Mouse (Mus musculus) megakaryocyte, embryonic 14.5 days (primary cell): ENCODE data around the gene Ric8b. TPM values are rescaled to one million over a fixed set of nuclear protein-coding genes. Genes with fewer than 3 reads are reported as not detected.

Experiments used
- H3K27me3 ChIP-seq: replicated peaks from 2 replicates; pipeline ENCODE3; 2012; ENCODE audit warnings: inconsistent platforms
- H3K36me3 ChIP-seq: replicated peaks from 2 replicates; pipeline ENCODE3; 2012; ENCODE audit warnings: low read length, inconsistent platforms, mixed read lengths
- H3K4me1 ChIP-seq: 2 replicates; pipeline ENCODE4 v1.6.1; 2012; ENCODE audit warnings: inconsistent platforms
- H3K4me3 ChIP-seq: replicated peaks from 2 replicates; pipeline ENCODE3; 2012; ENCODE audit warnings: moderate library complexity, mild to moderate bottlenecking, inconsistent platforms
- H3K9me3 ChIP-seq: 2 replicates; pipeline ENCODE4 v1.6.1; 2012; ENCODE audit warnings: inconsistent platforms
- FLI1 ChIP-seq: IDR thresholded peaks from 2 replicates; pipeline ENCODE4 v1.6.1; 2012; ENCODE audit warnings: low read length, inconsistent platforms, mixed read lengths
- GATA1 ChIP-seq: IDR thresholded peaks from 3 replicates; pipeline ENCODE4 v1.6.1; 2012; ENCODE audit warnings: mixed read lengths, low read length, inconsistent platforms, borderline replicate concordance
- polyA plus RNA-seq: library from polyadenylated mRNA; stranded (reverse); fragments of >175 nt; gene quantifications from 2 replicates; pipeline ENCODE4 v1.2.3, GENCODE M21; 2012; ENCODE audit warnings: low replicate concordance; ENCODE audit not compliant: insufficient read depth

Ric8b gene
- polyA plus RNA-seq, 1 experiment, result 2.9 TPM

DNA sequence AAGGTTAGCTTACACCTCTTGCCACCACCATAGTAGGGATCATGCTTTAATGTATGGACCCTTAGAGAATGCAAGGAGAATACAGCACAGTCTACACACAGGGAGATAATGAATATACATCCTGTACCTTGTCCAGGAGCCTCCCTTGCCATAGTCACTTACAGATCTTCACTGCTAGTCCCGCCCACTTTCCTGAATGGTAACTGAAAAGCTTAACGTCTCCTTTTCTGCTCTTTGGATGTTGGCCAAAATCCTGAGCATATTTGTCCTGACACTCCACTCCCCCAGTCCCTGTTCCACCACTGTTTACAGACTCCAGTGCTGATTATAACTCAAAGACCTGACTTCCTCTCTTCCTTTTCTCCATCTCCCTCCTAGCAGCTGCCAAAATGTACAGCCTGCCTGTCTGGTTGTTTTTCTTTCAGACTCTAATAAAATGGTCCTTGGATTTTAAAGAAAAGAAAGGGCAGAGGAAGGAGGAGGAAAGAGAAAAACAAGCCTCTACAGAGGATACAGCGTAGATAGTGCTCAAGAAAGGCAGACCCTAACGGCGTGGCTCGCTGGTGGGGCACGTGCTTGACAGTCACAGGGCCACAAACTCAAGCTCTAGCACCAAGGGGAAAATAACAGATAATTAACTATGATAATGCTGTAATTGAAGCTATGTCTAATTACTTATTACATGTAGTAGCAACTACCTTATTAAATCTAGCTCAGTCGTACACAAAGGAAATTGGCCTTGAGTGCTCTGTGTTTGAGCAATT lies 59.4 kb downstream of the Ric8b start:
- Histone ChIP-seq H3K9me3 (no peaks in the 10 kb centered on the region), H3K27me3 (no peaks in the 10 kb centered on the region), H3K4me1 (peaks cover 19% of the 10 kb centered on the region), H3K36me3 (peaks cover 93% of the 10 kb centered on the region), H3K4me3 (no peak overlapping the region)
- TF ChIP-seq GATA1, result no peak
- no peak for TF ChIP-seq FLI1

- Histone ChIP-seq H3K4me1 (peaks cover 31% of the 10 kb centered on the region), H3K4me3 (no peak overlapping the region), H3K27me3 (no peaks in the 10 kb centered on the region), H3K36me3 (peaks cover 95% of the 10 kb centered on the region), H3K9me3 (no peaks in the 10 kb centered on the region)
- TF ChIP-seq FLI1, result no peak
These were observed 62.9 kb downstream of the Ric8b start for GRCm38 (mm10) chr10:84980291-84980690.

DNA sequence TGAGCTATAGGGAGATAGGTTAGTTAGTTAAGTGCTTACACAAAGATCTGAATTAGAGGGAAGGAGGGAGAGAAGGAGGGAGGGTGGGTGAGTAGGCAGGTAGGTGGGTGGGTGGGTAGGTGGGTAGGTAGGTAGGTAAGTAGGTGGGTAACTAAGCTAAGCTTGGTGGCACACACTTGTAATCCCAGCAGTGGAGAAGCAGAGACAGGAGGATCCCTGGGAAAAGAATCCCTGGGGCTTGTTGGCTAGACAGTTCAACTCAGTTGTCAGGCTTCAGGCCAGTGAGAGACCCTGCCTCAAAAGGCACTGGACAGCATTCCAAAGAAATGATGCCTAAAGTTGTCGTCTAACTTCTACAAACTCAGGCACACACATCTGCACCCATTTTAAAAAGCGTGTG lies 64.0 kb downstream of the Ric8b start:
- TF ChIP-seq FLI1 (no peak), GATA1 (no peak)
- H3K9me3 ChIP-seq, result no peaks in the 10 kb centered on the region

GRCm38 (mm10) chr10:84982675-84983074 lies 65.3 kb downstream of the Ric8b start:
- peaks cover 93% of the 10 kb centered on the region for H3K36me3 ChIP-seq
- H3K4me3 ChIP-seq, result no peak overlapping the region
- TF ChIP-seq FLI1 (no peak), GATA1 (no peak)
- H3K27me3 ChIP-seq, result no peaks in the 10 kb centered on the region
- no peaks in the 10 kb centered on the region for H3K9me3 ChIP-seq
- peaks cover 25% of the 10 kb centered on the region for H3K4me1 ChIP-seq

More for the DNA sequence above, 64.0 kb downstream of the Ric8b start:
- Histone ChIP-seq H3K4me3 (no peak overlapping the region), H3K36me3 (peaks cover 91% of the 10 kb centered on the region), H3K4me1 (peaks cover 28% of the 10 kb centered on the region), H3K27me3 (no peaks in the 10 kb centered on the region)

DNA sequence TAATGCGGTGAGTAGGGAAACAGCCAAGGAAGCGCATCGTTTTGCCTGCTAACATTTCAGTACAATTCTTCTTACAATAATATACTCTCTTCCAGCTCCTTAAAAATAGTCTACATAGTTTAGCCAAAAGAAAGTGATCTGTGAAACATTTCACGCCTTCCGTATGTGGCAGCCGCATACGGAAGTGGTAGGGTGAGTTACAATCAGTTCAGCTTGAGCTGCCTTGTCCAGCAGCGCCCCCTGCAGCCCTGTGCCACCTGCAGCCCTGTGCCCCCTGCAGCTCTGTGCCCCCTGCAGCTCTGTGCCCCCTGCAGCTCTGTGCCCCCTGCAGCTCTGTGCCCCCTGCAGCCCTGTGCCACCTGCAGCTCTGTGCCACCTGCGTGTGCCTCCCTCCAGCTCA lies 68.5 kb downstream of the Ric8b start:
- no peaks in the 10 kb centered on the region for H3K27me3 ChIP-seq
- H3K9me3 ChIP-seq, result no peaks in the 10 kb centered on the region
- peaks cover 89% of the 10 kb centered on the region for H3K36me3 ChIP-seq
- TF ChIP-seq GATA1 (no peak), FLI1 (no peak)
- H3K4me3 ChIP-seq, result no peak overlapping the region
- peaks cover 29% of the 10 kb centered on the region for H3K4me1 ChIP-seq

- no peaks in the 10 kb centered on the region for H3K27me3 ChIP-seq
- H3K4me1 ChIP-seq, result peaks cover 29% of the 10 kb centered on the region
- H3K4me3 ChIP-seq, result no peak overlapping the region
- no peaks in the 10 kb centered on the region for H3K9me3 ChIP-seq
- no peak for TF ChIP-seq GATA1
- TF ChIP-seq FLI1, result no peak
- peaks cover 91% of the 10 kb centered on the region for H3K36me3 ChIP-seq
These were observed 70.2 kb downstream of the Ric8b start for GRCm38 (mm10) chr10:84987666-84988065.

- H3K36me3 ChIP-seq, result peaks cover 91% of the 10 kb centered on the region
- peaks cover 20% of the 10 kb centered on the region for H3K4me1 ChIP-seq
- no peaks in the 10 kb centered on the region for H3K27me3 ChIP-seq
- TF ChIP-seq FLI1 (no peak), GATA1 (no peak)
- no peaks in the 10 kb centered on the region for H3K9me3 ChIP-seq
- no peak overlapping the region for H3K4me3 ChIP-seq
These were observed 71.2 kb downstream of the Ric8b start for GRCm38 (mm10) chr10:84988650-84989049.

- Histone ChIP-seq H3K36me3 (peaks cover 94% of the 10 kb centered on the region), H3K4me3 (no peak overlapping the region), H3K9me3 (no peaks in the 10 kb centered on the region), H3K27me3 (no peaks in the 10 kb centered on the region), H3K4me1 (peaks cover 18% of the 10 kb centered on the region)
- TF ChIP-seq FLI1 (no peak), GATA1 (no peak)
These were observed 76.9 kb downstream of the Ric8b start for GRCm38 (mm10) chr10:84994346-84994745.

DNA sequence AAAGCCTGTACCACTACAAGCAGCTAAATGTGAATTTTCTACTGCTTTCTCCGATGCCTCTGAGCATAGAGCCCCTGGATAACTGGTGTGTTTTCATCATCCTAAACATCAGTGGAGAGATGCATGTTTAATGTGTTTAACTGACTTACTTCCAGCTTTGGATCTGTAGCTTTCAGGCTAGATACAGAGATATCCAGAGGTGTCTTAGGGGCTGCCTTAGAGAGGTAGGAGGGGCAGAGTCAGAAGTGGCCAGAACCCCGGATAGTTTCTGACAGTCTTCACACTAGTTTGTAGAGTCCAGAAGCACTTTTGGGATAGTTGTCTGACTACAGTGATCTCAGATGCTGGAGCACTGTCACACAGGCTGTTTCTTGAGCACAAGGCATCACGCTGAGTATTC lies 77.6 kb downstream of the Ric8b start:
- Histone ChIP-seq H3K9me3 (no peaks in the 10 kb centered on the region), H3K36me3 (peaks cover 92% of the 10 kb centered on the region), H3K27me3 (no peaks in the 10 kb centered on the region), H3K4me1 (peaks cover 16% of the 10 kb centered on the region), H3K4me3 (no peak overlapping the region)
- TF ChIP-seq FLI1 (no peak), GATA1 (no peak)

DNA sequence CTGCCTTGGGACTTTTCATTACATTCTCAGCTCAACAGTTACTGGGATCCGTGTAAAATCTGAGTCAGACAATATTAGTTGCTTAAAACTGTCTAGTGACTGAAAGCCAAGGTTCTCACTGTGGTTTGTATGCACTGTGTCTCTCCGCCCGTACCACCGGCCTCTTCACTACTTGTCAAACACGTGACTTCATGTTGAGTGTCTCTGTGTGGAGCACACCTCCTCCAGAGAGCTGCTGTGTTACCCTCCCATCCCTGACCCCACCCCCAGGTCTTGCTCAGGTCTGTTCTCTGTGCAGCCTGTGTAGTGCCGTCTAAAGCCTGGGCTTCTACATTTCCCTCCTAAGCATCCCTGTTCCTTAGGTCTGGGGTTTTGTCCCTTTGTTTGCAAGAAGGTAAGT lies 79.0 kb downstream of the Ric8b start:
- Histone ChIP-seq H3K4me1 (peaks cover 16% of the 10 kb centered on the region), H3K9me3 (no peaks in the 10 kb centered on the region), H3K27me3 (no peaks in the 10 kb centered on the region), H3K36me3 (peaks cover 91% of the 10 kb centered on the region), H3K4me3 (no peak overlapping the region)
- TF ChIP-seq FLI1 (no peak), GATA1 (no peak)
